Mouse (Mus musculus) limb, embryonic 10.5 days (tissue): ENCODE measurements around the gene Cdc42ep2. TPM values are rescaled to one million over a fixed set of nuclear protein-coding genes. Genes with fewer than 3 reads are reported as not detected.

Experiments used
- DNase-seq: peaks from one replicate; pipeline ENCODE4 v3.0.0-alpha.2; 2017; ENCODE audit warnings: low spot score
- H3K27ac ChIP-seq: fragments of 300-500 bp; sonication (generic); 2 replicates; pipeline ENCODE4 v1.5.1; 2016; ENCODE audit warnings: mild to moderate bottlenecking
- H3K27me3 ChIP-seq: fragments of 300-500 bp; sonication (generic); 2 replicates; pipeline ENCODE4 v1.6.1; 2016; ENCODE audit warnings: low read depth, mild to moderate bottlenecking; ENCODE audit not compliant: poor library complexity, severe bottlenecking
- H3K36me3 ChIP-seq: fragments of 300-500 bp; sonication (generic); 2 replicates; pipeline ENCODE4 v1.6.1; 2016; ENCODE audit warnings: mild to moderate bottlenecking, moderate library complexity
- H3K4me1 ChIP-seq: fragments of 300-500 bp; sonication (generic); 2 replicates; pipeline ENCODE4 v1.6.1; 2016
- H3K4me3 ChIP-seq: fragments of 300-500 bp; sonication (generic); 2 replicates; pipeline ENCODE4 v1.5.1; 2016; ENCODE audit warnings: mild to moderate bottlenecking, moderate library complexity
- H3K9me3 ChIP-seq: fragments of 300-500 bp; sonication (generic); replicated peaks from 2 replicates; pipeline ENCODE4 v1.6.1; 2016; ENCODE audit warnings: mild to moderate bottlenecking
- WGBS: fragments of 180-500 bp; shearing (Covaris S2); methylation state at CpG from one replicate; pipeline ENCODE4 v1.1.7; 2016; 5-methylcytosine and 5-hydroxymethylcytosine counted together
- polyA plus RNA-seq: library from polyadenylated mRNA; unstranded; fragments of >200 nt; fragmentation: Nextera tagmentation; extraction: Ambion mirVana; gene quantifications from 2 replicates; pipeline ENCODE4 v1.2.1, GENCODE M21; 2016

Cdc42ep2 gene
- polyA plus RNA-seq, 1 experiment from 2014 or later = 1.7 TPM

DNA sequence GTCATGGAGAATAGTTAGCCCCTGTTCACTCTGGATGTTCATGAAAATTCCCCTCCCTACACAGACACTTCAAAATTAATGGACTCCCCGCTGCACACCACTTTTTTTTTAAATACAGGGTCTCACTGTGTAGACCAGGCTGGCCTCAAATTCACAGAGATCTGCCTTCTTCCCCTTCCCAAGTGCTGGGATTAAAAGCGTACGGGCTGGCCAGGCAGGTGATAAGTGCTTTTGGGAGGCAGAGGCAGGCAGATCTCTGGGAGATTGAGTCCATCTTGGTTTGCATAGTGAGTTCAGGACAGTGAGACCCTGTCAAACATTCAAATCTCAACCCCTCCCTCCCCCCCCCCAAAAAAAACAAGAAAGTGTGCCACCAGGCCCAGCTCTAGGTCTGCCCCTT, 1.7 kb downstream of the Cdc42ep2 start:
- H3K9me3 ChIP-seq = no peaks in the 10 kb centered on the region
- H3K36me3 ChIP-seq = peaks cover 3% of the 10 kb centered on the region; the same call in 1 of the 2 replicates
- no peak overlapping the region for H3K27ac ChIP-seq
- H3K4me1 ChIP-seq = peaks cover 41% of the 10 kb centered on the region
- 91% methylated on average over 3 of the region's 3 CpGs for WGBS
- no peak overlapping the region for H3K4me3 ChIP-seq
- no peak for DNase-seq
- peaks cover 20% of the 10 kb centered on the region for H3K27me3 ChIP-seq

DNA sequence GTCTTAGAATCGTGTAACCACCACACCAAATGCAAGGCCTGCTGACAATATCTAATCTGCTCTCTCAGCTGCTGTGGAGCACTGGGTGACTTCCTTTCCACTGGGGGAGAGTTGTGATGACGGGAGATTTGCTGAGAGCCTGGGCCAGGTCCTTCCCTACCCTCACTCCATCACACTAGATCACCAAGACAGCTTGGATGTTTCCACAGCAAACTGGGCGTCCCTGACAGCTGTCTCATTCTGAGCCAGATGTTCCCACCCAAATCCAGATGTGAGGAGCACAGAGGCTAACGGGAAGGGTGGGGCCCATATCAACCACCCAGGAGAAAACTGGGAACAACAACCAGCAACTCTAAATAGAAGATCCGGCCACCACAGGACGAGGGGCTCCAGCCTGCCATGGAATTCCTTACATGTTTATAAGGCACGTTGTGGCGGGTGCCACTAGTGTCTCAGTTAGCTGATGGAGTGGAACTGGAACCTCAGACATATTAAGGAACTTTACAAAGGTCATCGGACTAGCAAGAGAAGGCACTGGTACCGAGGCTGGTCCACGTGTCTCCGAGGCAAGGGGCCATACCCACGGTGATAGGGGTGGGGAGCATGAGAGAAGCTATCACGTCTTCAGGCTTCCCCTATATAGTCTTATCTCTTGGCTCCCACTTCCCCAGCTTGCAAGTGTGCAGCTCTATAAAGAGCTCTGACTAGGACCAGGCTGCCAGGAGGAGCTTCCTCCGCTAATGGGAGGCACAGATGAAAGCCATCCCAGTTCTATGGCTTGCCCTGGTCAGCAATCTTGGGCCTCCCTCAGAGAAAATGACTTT, 2.3 kb downstream of the Cdc42ep2 start:
- H3K4me1 ChIP-seq = peaks cover 37% of the 10 kb centered on the region
- H3K36me3 ChIP-seq = peaks cover 8% of the 10 kb centered on the region; the same call in 1 of the 2 replicates
- no peaks in the 10 kb centered on the region for H3K9me3 ChIP-seq
- peaks cover 20% of the 10 kb centered on the region for H3K27me3 ChIP-seq
- no peak overlapping the region for H3K4me3 ChIP-seq
- H3K27ac ChIP-seq = no peak overlapping the region
- no peak for DNase-seq
- WGBS = 76% methylated on average over 15 of the region's 15 CpGs

DNA sequence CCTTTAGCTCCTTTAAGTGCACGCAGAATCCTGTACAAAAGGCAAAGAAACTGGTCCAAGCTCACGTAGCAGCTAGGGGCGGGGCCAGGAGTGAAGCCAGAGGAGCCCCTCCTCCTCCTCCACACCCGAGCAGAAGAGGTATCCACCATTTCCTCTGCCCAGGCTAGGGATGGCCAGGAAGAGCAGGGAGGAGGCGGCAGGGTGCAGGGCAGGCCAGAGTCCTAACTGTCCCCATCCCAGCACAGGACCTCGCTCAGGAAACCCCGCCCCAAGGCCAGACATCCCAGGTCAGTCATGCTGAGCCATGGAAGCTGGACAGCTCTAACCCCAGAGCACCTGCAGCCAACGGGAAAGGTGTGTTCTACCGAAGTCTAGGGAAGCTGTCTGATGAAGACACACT, 2.9 kb downstream of the Cdc42ep2 start:
- Histone ChIP-seq H3K36me3 (peaks cover 8% of the 10 kb centered on the region; the same call in 1 of the 2 replicates), H3K9me3 (no peaks in the 10 kb centered on the region), H3K4me3 (0 out of 2 replicates have a peak overlapping the region, but pooled peaks have one; percentile 24), H3K27me3 (peaks cover 20% of the 10 kb centered on the region), H3K4me1 (peaks cover 33% of the 10 kb centered on the region), H3K27ac (no peak overlapping the region)
- WGBS = 23% methylated on average over 9 of the region's 9 CpGs
- no peak for DNase-seq

DNA sequence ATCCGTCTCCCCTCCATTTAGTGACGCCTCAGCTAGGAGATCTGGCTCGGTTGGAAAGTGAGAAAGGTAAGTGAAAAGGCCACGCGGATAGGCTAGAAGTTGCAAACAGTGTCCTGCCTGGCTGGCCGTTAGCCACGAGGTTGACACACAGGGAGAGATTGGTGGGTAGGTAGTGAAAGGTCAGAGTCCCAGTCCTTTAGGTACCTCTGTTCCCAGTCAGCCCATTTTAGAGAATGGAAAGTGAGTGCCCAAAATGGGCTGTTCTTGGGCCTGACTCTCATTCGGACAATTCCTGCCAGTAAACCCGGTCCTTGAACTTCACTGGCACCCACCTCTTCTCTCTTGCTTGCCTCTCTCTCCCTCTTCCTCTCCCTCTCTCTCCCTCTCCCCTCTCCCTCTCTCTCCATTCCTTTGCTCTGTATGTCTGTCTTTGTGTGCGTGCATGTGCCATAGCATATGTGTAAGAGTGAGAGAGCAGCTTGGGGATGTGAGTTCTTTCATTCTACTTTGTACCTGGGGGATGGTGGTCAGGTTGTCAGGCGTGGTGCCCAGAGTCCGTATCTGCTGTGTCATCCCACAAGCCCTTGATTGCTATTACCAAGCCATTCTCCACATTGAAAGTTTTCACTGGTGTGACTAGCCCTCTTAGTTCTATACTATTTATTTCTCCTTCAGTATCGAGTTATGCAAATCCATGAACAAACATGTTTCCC, 11.5 kb downstream of the Cdc42ep2 start, which contains the start of gene Dpf2:
TSS of gene Dpf2 (minus strand) at position 4 of the 713 bp plus-strand sequence.
- Histone ChIP-seq H3K4me3 (peak within 1 kb of the TSS; percentile 97), H3K27ac (peak within 1 kb of the TSS; percentile 96), H3K9me3 (no peaks in the 10 kb centered on the region), H3K36me3 (peaks cover 35% of the 10 kb centered on the region), H3K4me1 (peaks cover 30% of the 10 kb centered on the region), H3K27me3 (no peaks in the 10 kb centered on the region)
- no peak for DNase-seq
- WGBS = 21% methylated on average over 13 of the region's 13 CpGs

DNA sequence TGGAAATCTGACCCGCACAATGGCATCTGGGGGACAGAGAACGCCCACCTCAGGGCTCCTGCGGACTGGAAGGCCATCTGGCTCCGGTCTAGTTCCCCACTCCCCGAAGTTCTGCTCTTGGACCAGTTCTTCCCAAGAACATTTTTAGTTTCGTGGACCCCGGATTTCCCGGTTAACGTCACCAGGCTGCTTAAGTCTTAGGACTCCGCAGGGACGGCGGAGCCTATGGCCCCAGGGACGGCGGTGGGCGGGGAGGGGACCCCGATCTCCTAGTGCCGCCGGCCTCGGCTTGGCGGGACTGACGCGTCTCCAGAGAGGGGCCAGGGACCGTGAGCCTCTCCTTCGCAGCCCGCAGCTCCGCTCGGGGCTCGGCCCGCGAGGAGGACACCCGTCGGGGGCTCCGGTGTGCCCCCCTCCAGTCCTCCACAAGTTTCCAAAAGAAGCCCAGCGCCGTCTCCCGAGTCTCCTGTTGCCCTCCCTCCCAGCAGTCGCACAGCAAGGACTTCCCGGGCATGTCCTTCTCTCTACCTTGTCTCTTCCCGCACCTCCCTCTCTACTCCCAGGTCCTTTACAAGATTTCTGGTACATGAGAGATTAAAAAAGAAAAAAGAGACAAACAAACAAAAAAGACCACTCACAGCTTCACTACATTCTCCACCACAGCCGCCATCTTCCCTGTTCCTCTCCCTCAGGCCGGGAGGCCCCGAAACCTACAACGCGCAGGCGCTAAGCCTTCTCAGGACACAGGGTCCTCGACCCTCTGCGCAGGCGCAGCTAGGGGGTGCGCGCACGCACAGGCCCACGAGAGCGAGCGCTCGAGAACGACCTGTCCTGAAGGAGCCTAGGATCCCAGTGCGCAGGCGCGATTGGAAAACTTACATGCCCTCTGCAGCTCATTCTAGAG, 12.3 kb downstream of the Cdc42ep2 start:
- Histone ChIP-seq H3K9me3 (no peaks in the 10 kb centered on the region), H3K4me1 (peaks cover 30% of the 10 kb centered on the region), H3K27ac (peak overlapping the region; percentile 96), H3K27me3 (no peaks in the 10 kb centered on the region), H3K4me3 (peak overlapping the region; percentile 97), H3K36me3 (peaks cover 33% of the 10 kb centered on the region)
- WGBS = under 1% methylated on average over 59 of the region's 59 CpGs
- peak; percentile 100 for DNase-seq

GRCm38 (mm10) chr19:5911430-5912102, 13.1 kb downstream of the Cdc42ep2 start:
- Histone ChIP-seq H3K9me3 (no peaks in the 10 kb centered on the region), H3K27me3 (no peaks in the 10 kb centered on the region), H3K4me3 (peak overlapping the region; percentile 97), H3K27ac (peak overlapping the region; percentile 96), H3K4me1 (peaks cover 30% of the 10 kb centered on the region), H3K36me3 (peaks cover 41% of the 10 kb centered on the region)
- WGBS = 13% methylated on average over 14 of the region's 14 CpGs
- no peak for DNase-seq

GRCm38 (mm10) chr19:5910221-5910620, 14.4 kb downstream of the Cdc42ep2 start:
- DNase-seq = no peak
- Histone ChIP-seq H3K4me3 (0 out of 2 replicates have a peak overlapping the region, but pooled peaks have one; percentile 6), H3K27ac (no peak overlapping the region), H3K9me3 (no peaks in the 10 kb centered on the region), H3K4me1 (peaks cover 30% of the 10 kb centered on the region), H3K36me3 (peaks cover 50% of the 10 kb centered on the region), H3K27me3 (no peaks in the 10 kb centered on the region)
- WGBS = 84% methylated on average over 6 of the region's 6 CpGs

DNA sequence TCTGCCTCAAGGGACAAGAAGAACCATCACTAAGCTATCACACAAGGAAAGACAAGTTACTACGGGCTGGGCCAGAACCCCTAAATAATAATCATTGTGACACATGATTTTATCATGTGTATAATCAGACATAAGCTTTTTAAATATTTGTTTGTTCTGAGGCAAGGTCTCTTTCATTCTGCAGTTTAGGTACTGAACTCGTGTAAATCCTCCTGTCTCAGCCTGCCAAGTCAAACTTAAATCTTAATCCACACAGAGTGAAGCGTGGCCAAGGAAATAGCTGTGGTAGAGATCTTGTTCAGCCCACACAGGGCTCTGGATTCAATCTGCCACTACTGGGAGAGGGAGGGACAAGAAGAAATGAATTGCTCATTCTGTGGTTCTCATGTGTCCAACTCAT, 17.3 kb downstream of the Cdc42ep2 start:
- H3K9me3 ChIP-seq = no peaks in the 10 kb centered on the region
- no peak for DNase-seq
- peaks cover 21% of the 10 kb centered on the region for H3K4me1 ChIP-seq
- H3K27me3 ChIP-seq = no peaks in the 10 kb centered on the region
- H3K4me3 ChIP-seq = no peak overlapping the region; the same call in 1 of the 2 replicates
- H3K27ac ChIP-seq = no peak overlapping the region
- WGBS = 92% methylated on average over 3 of the region's 3 CpGs
- H3K36me3 ChIP-seq = peaks cover 74% of the 10 kb centered on the region

DNA sequence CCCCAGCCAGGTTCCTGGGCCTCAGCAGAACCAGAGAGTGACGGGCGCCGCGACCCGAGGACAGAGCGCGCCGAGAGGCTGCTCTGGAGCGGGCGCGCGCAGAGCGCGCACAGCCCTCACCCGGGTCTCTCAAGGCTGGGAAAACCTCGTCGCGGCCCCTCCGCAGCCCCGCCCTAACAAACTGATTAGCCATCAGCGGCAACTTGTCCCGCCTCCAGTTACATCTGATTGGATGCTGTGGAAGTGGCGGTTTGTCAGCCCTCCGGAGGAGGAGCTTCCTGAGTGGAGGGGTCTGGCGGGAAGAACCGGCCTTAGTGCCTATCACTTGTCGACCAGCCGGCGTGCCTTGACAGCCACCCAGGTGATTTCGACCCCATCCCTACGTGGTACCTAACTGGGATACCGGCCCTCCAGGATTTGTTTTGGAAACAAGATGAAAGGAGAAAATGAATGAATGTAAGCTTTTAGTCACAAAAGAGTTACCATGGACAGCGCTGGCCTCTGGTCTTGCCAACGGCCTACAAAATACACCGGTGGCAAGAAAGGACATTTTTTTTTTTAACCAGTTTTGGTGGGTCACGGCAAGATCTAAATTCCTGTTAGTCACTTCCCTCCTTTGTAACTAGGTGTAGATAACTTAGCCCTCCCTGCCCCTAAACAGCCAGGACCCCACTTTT, 30.5 kb downstream of the Cdc42ep2 start, which contains the start of gene Tigd3:
TSS of gene Tigd3 (minus strand) at position 148 of the 677 bp plus-strand sequence.
- DNase-seq = peak; percentile 94
- Histone ChIP-seq H3K9me3 (no peaks in the 10 kb centered on the region), H3K4me3 (peak within 1 kb of the TSS; percentile 73), H3K27me3 (no peaks in the 10 kb centered on the region), H3K36me3 (peaks cover 54% of the 10 kb centered on the region), H3K4me1 (peaks cover 29% of the 10 kb centered on the region), H3K27ac (peak within 1 kb of the TSS; percentile 91)
- WGBS = 4% methylated on average over 36 of the region's 36 CpGs

- peaks cover 29% of the 10 kb centered on the region for H3K4me1 ChIP-seq
- no peaks in the 10 kb centered on the region for H3K9me3 ChIP-seq
- DNase-seq = no peak
- H3K4me3 ChIP-seq = peak overlapping the region; percentile 73
- 14% methylated on average over 30 of the region's 31 CpGs for WGBS
- H3K27me3 ChIP-seq = no peaks in the 10 kb centered on the region
- peak overlapping the region; percentile 91 for H3K27ac ChIP-seq
- peaks cover 49% of the 10 kb centered on the region for H3K36me3 ChIP-seq
Measured at GRCm38 (mm10) chr19:5893282-5894001, 31.2 kb downstream of the Cdc42ep2 start.

GRCm38 (mm10) chr19:5892735-5893134, 31.9 kb downstream of the Cdc42ep2 start:
- no peaks in the 10 kb centered on the region for H3K9me3 ChIP-seq
- 0 out of 2 replicates have a peak overlapping the region, but pooled peaks have one; percentile 91 for H3K27ac ChIP-seq
- H3K27me3 ChIP-seq = no peaks in the 10 kb centered on the region
- peak overlapping the region; percentile 73 for H3K4me3 ChIP-seq
- WGBS = 94% methylated on average over 13 of the region's 13 CpGs
- peaks cover 29% of the 10 kb centered on the region for H3K4me1 ChIP-seq
- peaks cover 42% of the 10 kb centered on the region for H3K36me3 ChIP-seq
- no peak for DNase-seq
